Mouse (Mus musculus) liver, embryonic 12.5 days (tissue): ENCODE data around the gene Socs1. TPM values are rescaled to one million over a fixed set of nuclear protein-coding genes. Genes with fewer than 3 reads are reported as not detected.

Experiments used
- ATAC-seq: fragments of 200-750 bp; cut with Nextera tagmentation; 2 replicates; pipeline ENCODE4 v1.8.0; 2017; ENCODE audit warnings: moderate number of reproducible peaks, mild to moderate bottlenecking, moderate library complexity
- H3K27ac ChIP-seq: fragments of 300-500 bp; sonication (generic); 2 replicates; pipeline ENCODE4 v1.5.1; 2016; ENCODE audit warnings: mild to moderate bottlenecking
- H3K27me3 ChIP-seq: fragments of 300-500 bp; sonication (generic); replicated peaks from 2 replicates; pipeline ENCODE4 v1.6.1; 2016; ENCODE audit warnings: mild to moderate bottlenecking, moderate library complexity
- H3K36me3 ChIP-seq: fragments of 300-500 bp; sonication (generic); 2 replicates; pipeline ENCODE4 v1.6.1; 2016; ENCODE audit warnings: mild to moderate bottlenecking, moderate library complexity
- H3K4me1 ChIP-seq: fragments of 300-500 bp; sonication (generic); 2 replicates; pipeline ENCODE4 v1.6.1; 2016
- H3K4me2 ChIP-seq: fragments of 300-500 bp; sonication (generic); 2 replicates; pipeline ENCODE4 v1.6.1; 2016; ENCODE audit warnings: mild to moderate bottlenecking, moderate library complexity
- H3K4me3 ChIP-seq: fragments of 300-500 bp; sonication (generic); 2 replicates; pipeline ENCODE4 v1.5.1; 2016; ENCODE audit warnings: mild to moderate bottlenecking, moderate library complexity
- H3K9ac ChIP-seq: fragments of 300-500 bp; sonication (generic); 2 replicates; pipeline ENCODE4 v1.6.1; 2016; ENCODE audit warnings: mild to moderate bottlenecking, moderate library complexity
- H3K9me3 ChIP-seq: fragments of 300-500 bp; sonication (generic); replicated peaks from 2 replicates; pipeline ENCODE4 v1.6.1; 2016; ENCODE audit warnings: mild to moderate bottlenecking, moderate library complexity
- WGBS: fragments of 180-500 bp; shearing (Covaris S2); methylation state at CpG from one replicate; pipeline ENCODE4 v1.1.7; 2016; ENCODE audit not compliant: insufficient replicate concordance; 5-methylcytosine and 5-hydroxymethylcytosine counted together
- polyA plus RNA-seq: library from polyadenylated mRNA; unstranded; fragments of >200 nt; fragmentation: Nextera tagmentation; extraction: Ambion mirVana; gene quantifications from 2 replicates; pipeline ENCODE4 v1.2.1, GENCODE M21; 2016

Gene Socs1
- polyA plus RNA-seq, 1 experiment from 2014 or later: 1.8 TPM

DNA sequence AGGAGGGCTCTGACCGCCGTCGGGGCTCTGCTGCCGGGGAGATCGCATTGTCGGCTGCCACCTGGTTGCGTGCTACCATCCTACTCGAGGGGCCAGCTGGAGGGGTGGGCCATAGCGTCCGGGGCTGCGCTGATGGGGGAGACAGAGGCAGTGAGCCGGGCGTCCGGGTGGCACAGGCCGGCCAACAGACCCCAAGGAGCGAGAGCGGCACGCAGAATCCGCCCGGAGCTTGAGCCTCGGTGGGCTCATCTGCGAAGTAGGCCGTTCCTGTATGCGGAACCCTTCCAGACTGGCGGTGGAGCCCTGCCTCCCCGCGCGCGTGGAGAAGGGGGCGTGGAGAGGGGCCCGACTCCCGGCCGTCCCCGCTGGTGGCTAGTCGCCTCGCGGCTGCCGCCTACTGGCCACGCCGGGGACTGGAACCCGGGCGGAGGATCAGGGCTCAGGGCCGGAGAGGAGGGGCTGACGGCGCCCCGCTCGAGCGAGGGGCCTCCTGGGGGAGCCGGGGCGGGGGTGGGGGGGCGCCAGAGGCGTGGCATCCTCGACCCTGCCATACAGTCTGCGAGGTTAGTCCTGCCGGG lies 454 bp downstream of the Socs1 start:
- Histone ChIP-seq H3K27ac (peak overlapping the region; percentile 82), H3K4me2 (peak overlapping the region; percentile 99), H3K9ac (peak overlapping the region; percentile 76), H3K27me3 (peaks cover 71% of the 10 kb centered on the region), H3K4me3 (peak overlapping the region; percentile 81), H3K4me1 (peaks cover 41% of the 10 kb centered on the region), H3K36me3 (no peaks in the 10 kb centered on the region), H3K9me3 (no peaks in the 10 kb centered on the region)
- under 1% methylated on average over 54 of the region's 55 CpGs for WGBS
- peak; percentile 67 for ATAC-seq

- H3K4me1 ChIP-seq: peaks cover 41% of the 10 kb centered on the region
- no peak for ATAC-seq
- H3K27ac ChIP-seq: no peak overlapping the region
- peak overlapping the region; percentile 99 for H3K4me2 ChIP-seq
- H3K36me3 ChIP-seq: no peaks in the 10 kb centered on the region
- peaks cover 64% of the 10 kb centered on the region for H3K27me3 ChIP-seq
- H3K4me3 ChIP-seq: peak overlapping the region; percentile 81
- 3% methylated on average over 81 of the region's 81 CpGs for WGBS
- no peaks in the 10 kb centered on the region for H3K9me3 ChIP-seq
- H3K9ac ChIP-seq: peak overlapping the region; percentile 76
These were observed 1.2 kb downstream of the Socs1 start for GRCm38 (mm10) chr16:10783883-10784792.

GRCm38 (mm10) chr16:10783451-10783850 lies 1.9 kb downstream of the Socs1 start:
- no peaks in the 10 kb centered on the region for H3K36me3 ChIP-seq
- H3K4me1 ChIP-seq: peaks cover 41% of the 10 kb centered on the region
- ATAC-seq: no peak
- H3K4me2 ChIP-seq: peak overlapping the region; percentile 99
- H3K27ac ChIP-seq: no peak overlapping the region
- no peak overlapping the region for H3K9ac ChIP-seq
- H3K27me3 ChIP-seq: peaks cover 58% of the 10 kb centered on the region
- WGBS: 39% methylated on average over 8 of the region's 8 CpGs
- no peaks in the 10 kb centered on the region for H3K9me3 ChIP-seq
- peak overlapping the region; percentile 81; the same call in 1 of the 2 replicates for H3K4me3 ChIP-seq

GRCm38 (mm10) chr16:10783152-10783434 lies 2.2 kb downstream of the Socs1 start:
- Histone ChIP-seq H3K9me3 (no peaks in the 10 kb centered on the region), H3K36me3 (no peaks in the 10 kb centered on the region), H3K4me3 (no peak overlapping the region), H3K4me1 (peaks cover 39% of the 10 kb centered on the region), H3K27ac (no peak overlapping the region), H3K4me2 (no peak overlapping the region; the same call in 1 of the 2 replicates), H3K27me3 (peaks cover 57% of the 10 kb centered on the region), H3K9ac (no peak overlapping the region)
- WGBS: 22% methylated on average over 1 of the region's 1 CpGs
- no peak for ATAC-seq

- no peak overlapping the region for H3K9ac ChIP-seq
- H3K9me3 ChIP-seq: no peaks in the 10 kb centered on the region
- 40% methylated on average over 6 of the region's 6 CpGs for WGBS
- no peaks in the 10 kb centered on the region for H3K36me3 ChIP-seq
- no peak overlapping the region for H3K4me3 ChIP-seq
- H3K4me1 ChIP-seq: peaks cover 40% of the 10 kb centered on the region
- H3K4me2 ChIP-seq: no peak overlapping the region
- H3K27ac ChIP-seq: no peak overlapping the region
- no peak for ATAC-seq
- H3K27me3 ChIP-seq: peaks cover 56% of the 10 kb centered on the region
These were observed 2.8 kb downstream of the Socs1 start for GRCm38 (mm10) chr16:10782377-10783151.

- peaks cover 42% of the 10 kb centered on the region for H3K4me1 ChIP-seq
- H3K27ac ChIP-seq: no peak overlapping the region
- no peak overlapping the region for H3K9ac ChIP-seq
- no peak for ATAC-seq
- H3K4me3 ChIP-seq: no peak overlapping the region
- H3K36me3 ChIP-seq: no peaks in the 10 kb centered on the region
- H3K9me3 ChIP-seq: no peaks in the 10 kb centered on the region
- 49% methylated on average over 9 of the region's 9 CpGs for WGBS
- H3K4me2 ChIP-seq: no peak overlapping the region
- peaks cover 51% of the 10 kb centered on the region for H3K27me3 ChIP-seq
These were observed 3.4 kb downstream of the Socs1 start for GRCm38 (mm10) chr16:10781862-10782371.

DNA sequence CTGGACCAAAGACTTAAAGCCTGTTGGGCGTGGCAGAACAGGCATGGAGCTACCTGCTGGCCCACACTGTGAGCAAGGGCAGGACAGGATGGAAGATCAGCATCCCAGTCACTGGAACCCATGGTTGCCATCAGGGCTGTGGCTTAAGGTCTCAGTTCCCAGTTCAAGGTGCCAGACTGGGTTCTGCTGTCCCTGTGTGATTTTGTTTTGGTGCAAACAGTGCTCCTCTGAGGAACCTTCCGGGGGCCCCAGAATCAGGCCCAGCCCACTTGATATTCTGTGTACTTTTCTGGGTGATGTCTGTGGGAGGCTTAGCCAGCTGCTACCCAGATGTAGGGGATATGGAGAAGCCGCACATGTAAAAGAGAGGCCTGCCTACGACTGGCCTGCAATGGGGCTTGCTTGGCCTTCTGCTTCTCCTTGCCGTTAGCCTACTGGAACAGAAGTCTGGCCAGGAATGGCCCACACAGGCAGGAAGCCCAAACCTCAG lies 4.7 kb downstream of the Socs1 start:
- Histone ChIP-seq H3K27me3 (peaks cover 57% of the 10 kb centered on the region), H3K4me3 (no peak overlapping the region), H3K36me3 (no peaks in the 10 kb centered on the region), H3K27ac (no peak overlapping the region), H3K9ac (no peak overlapping the region), H3K4me1 (peaks cover 36% of the 10 kb centered on the region), H3K9me3 (no peaks in the 10 kb centered on the region), H3K4me2 (no peak overlapping the region)
- 73% methylated on average over 5 of the region's 5 CpGs for WGBS
- ATAC-seq: no peak

- no peak overlapping the region for H3K4me3 ChIP-seq
- H3K9ac ChIP-seq: no peak overlapping the region
- ATAC-seq: no peak; the same call in 1 of the 2 replicates
- H3K27ac ChIP-seq: no peak overlapping the region
- H3K4me2 ChIP-seq: no peak overlapping the region
- no peaks in the 10 kb centered on the region for H3K9me3 ChIP-seq
- 51% methylated on average over 5 of the region's 5 CpGs for WGBS
- no peaks in the 10 kb centered on the region for H3K36me3 ChIP-seq
- H3K4me1 ChIP-seq: peaks cover 19% of the 10 kb centered on the region; the same call in 1 of the 2 replicates
- peaks cover 31% of the 10 kb centered on the region for H3K27me3 ChIP-seq
These were observed 7.7 kb downstream of the Socs1 start for GRCm38 (mm10) chr16:10777579-10778160.

DNA sequence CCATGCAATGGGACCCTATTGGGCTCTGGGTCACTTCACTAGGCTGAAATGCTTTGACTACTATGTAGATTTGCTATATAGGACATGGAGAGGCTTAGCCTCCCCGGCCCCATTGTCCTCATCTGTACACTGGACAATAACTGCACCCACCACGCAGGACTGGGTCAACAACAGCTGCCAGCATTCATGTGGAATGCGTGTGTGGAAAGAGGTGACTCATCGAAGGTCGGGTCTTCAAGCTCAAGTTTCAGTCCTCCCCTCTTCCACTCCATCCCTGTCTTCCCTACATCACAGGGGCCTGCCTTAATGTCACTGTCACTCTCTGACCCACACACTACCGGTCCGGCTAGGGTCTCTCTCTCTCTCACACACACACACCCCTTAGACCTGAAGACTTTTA lies 9.0 kb downstream of the Socs1 start:
- Histone ChIP-seq H3K9me3 (no peaks in the 10 kb centered on the region), H3K4me3 (no peak overlapping the region), H3K27me3 (peaks cover 17% of the 10 kb centered on the region; the same call in 1 of the 2 replicates), H3K9ac (no peak overlapping the region), H3K4me2 (no peak overlapping the region), H3K27ac (no peak overlapping the region), H3K4me1 (peaks cover 27% of the 10 kb centered on the region), H3K36me3 (no peaks in the 10 kb centered on the region)
- no peak for ATAC-seq
- WGBS: 46% methylated on average over 7 of the region's 7 CpGs

DNA sequence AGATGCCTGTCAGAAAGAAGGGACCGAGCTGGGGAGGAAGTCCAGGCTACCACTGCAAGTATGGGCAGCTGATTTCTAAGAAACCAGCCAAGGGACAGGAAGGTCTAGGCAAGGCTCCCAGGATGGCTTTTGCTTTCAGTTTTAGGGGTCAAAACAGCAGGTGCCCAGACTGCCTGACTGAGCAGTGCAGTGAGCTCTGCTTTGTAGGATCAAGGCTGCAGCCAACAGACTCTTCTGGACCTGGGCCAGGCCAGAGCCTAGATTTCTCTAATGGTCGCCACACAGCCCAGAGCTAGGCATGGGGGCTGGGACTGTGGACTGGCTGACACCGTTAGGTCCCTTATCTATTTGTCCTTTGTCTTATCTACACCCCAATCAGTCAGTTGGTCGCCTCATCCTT lies 10.6 kb downstream of the Socs1 start:
- Histone ChIP-seq H3K27ac (no peak overlapping the region), H3K36me3 (no peaks in the 10 kb centered on the region), H3K4me3 (no peak overlapping the region), H3K9me3 (no peaks in the 10 kb centered on the region), H3K27me3 (peaks cover 8% of the 10 kb centered on the region; the same call in 1 of the 2 replicates), H3K4me2 (no peak overlapping the region), H3K9ac (no peak overlapping the region), H3K4me1 (peaks cover 42% of the 10 kb centered on the region)
- ATAC-seq: peak; percentile 29; the same call in 1 of the 2 replicates
- 27% methylated on average over 4 of the region's 4 CpGs for WGBS

DNA sequence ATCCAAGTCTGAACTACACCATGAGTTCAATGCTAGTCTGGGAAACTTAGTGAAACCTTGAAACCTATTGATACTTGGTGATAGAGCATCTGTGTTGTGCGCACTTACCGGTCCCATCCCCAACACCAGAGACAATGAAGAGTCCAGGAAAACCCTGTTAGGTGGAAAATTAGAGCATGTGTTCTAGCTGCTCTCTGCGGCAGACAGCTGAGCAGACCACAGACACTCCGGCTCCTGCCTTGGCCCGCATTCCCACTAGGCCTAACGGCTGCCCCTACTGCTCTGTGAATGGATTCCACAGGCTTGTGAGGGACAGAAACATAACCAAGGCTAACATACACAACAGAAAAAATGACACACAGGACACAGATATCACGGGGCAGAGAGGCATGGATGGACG lies 11.8 kb downstream of the Socs1 start:
- WGBS: 72% methylated on average over 8 of the region's 8 CpGs
- Histone ChIP-seq H3K27ac (no peak overlapping the region), H3K36me3 (no peaks in the 10 kb centered on the region), H3K4me2 (no peak overlapping the region), H3K4me3 (no peak overlapping the region), H3K4me1 (peaks cover 54% of the 10 kb centered on the region), H3K27me3 (peaks cover 20% of the 10 kb centered on the region), H3K9me3 (no peaks in the 10 kb centered on the region), H3K9ac (no peak overlapping the region)
- ATAC-seq: no peak
